Mouse (Mus musculus): ENCODE results near the gene Gm14496.
"Not testable (repeated sequence)": the region's sequence is repeated elsewhere in the genome, so short reads cannot be mapped to it uniquely, and the experiment has no call there.

Gm14496 gene

DNA sequence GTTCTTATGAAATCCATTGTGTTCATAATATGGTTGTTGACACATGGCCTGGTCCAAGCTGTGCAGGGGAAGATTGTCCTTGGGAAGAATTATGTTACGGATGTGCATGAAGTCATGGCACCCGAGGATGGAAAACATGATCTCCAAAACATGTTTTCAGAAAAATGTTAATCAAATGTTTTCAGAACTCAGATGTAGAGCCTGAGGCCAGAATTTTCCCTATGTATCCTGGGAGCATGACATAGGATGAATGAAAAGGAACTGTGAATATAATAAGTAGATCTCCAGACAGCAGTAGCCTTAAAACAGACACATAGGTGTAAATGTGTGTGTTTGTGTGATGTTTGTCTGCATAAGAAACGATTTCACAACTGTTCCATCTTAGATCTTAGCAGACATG, at the start of gene Gm14496:
TSS of gene Gm14496 (plus strand) at position 301 of the 400 bp plus-strand sequence.
- no peak for DNase-seq

DNA sequence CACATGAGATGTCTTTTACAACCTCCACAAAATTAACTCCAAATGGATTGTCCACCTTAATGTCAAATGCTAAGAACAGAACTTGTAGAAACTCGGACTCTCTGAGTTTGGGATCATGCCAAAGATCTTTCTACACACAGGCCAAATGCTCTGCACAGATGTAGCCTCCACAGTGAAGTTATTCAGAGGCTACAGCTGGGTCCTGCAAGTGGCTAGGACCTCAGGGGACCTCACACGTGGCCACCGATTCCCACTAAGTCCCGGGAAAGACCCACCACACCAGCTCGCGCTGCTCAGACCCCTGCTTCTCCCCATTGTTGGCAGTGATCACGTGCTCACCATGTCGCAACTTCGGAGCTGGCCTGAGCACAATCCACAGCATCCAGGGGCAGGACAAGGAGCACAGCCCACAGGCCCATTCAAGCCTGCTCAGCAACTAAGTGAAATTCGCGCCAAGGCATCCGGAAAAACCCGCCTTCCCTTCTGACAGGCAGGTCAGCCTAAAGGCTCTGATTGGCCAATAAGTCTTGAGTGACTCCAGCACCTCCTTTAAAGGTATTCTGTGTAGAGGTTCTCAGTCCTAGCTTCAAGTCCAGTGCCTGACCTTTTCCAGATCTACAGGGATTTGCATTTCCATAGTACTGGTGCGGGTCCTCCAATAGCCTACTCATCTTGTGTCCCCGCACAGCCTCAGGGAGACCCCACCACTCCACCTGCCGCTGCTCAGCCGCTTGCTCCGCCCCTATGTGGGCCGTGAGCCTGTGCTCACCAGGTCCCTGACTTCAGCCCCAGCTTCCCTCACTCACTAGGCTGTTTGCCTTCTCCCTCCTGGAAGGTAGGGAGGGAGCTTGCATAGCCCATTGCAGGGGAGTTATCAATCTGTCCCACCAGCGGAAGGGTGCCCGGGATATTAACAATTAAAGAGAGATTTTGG, 37.9 kb upstream of the Gm14496 start:
- not testable (repeated sequence) for DNase-seq

DNA sequence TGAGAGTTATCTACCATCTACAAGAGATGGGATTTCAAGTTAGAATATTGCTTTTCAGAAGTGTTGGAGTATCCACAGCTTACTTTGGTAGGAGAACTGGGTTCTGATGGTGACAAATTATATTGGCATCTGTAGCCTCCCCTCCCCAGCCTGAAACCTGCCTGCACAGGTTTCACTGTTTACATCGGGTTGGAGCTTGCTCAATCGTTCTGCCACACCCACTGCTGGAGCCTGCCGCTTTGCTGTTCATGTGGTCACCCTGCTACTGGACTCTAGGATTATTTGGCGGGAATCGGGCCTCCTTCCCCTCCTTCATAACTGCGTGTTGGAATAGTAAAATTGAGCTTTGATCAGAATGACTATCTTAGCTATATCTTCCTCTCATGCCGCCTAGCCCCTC, 22.5 kb upstream of the Gm14496 start:
- no peak for DNase-seq

DNA sequence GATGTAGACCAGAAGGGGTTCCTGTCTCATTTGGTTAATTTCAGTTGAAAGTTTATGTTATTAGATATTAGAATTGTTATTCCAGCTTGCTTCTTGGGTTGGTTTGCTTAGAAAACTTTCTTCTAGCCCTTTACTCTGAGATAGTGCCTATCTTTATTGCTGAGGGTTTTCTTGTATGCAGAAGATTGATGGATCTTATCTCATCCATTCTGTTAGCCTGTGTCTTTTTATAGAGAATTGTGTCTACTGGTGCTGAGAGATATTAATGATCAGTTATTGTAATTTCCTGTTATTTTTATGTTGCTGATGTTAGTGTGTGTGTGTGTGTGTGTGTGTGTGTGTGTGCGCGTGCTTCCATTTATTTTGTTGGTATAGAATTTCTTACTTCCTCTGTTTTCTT, 21.7 kb upstream of the Gm14496 start:
- DNase-seq: no peak

DNA sequence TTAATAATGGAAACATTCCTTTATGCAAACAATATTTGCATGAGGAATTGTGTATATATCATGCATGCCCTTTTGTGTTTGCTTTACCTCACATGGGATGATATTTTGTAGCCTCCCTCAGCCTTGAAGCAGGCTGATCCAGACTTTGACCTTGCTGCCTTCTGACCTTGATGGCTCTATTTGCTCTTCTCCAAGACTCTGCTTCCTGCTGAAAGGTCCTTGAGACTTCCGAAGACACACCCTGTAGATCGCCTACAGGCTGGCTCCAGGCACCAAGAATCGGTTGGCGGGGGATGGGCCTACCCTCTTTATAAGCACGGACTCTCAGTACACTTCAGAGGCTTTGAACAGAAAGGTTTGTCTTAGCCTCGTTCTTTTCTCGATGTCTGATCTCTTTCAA, 9.0 kb upstream of the Gm14496 start:
- DNase-seq: not testable (repeated sequence)
